Mouse (Mus musculus) megakaryocyte, embryonic 14.5 days (primary cell): ENCODE measurements around the gene Inppl1.

Experiments used
- FLI1 ChIP-seq: IDR thresholded peaks from 2 replicates; pipeline ENCODE4 v1.6.1; 2012; ENCODE audit warnings: low read length, inconsistent platforms, mixed read lengths
- GATA1 ChIP-seq: IDR thresholded peaks from 3 replicates; pipeline ENCODE4 v1.6.1; 2012; ENCODE audit warnings: mixed read lengths, low read length, inconsistent platforms, borderline replicate concordance

DNA sequence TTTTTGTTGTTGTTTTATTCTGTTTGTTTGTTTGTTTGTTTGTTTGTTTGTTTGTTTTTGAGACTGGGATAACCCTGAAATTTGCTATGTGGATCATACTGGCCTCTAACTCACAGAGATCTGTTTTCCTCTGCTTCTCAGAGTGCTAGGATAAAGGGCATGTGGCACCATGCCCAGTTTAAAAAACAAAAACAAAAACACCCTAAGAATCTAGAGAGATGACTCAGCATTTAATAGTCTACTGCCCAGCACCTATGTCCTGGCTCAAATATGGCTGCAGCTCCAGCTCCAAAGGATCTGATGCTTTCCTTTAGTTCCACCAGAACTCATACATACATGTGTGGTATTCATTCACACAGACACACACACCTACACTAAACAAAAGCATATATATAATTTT, 22.9 kb upstream of the Inppl1 start:
- TF ChIP-seq GATA1 (no peak), FLI1 (no peak)
